Mouse (Mus musculus): ENCODE measurements around the gene Sdc4.

- TF ChIP-seq TAL1 (IDR thresholded peaks at IDR 0.05; ENCODE audit: low read length) = no peak
- no peak for TF ChIP-seq GATA1 (IDR thresholded peaks at IDR 0.05; ENCODE audit: low read length)
Observed at GRCm38 (mm10) chr2:164432541-164433191, 11.0 kb downstream of the Sdc4 start.
